Mouse (Mus musculus) cerebellum, adult 8-10 months (tissue): ENCODE measurements around the gene Fam198a.
A peak's percentile ranks its signal among the peaks of the same experiment; 100 is the strongest.
"Not testable (repeated sequence)": the region's sequence is repeated elsewhere in the genome, so short reads cannot be mapped to it uniquely, and the experiment has no call there.

Experiments
- DNase-seq: peaks from one replicate; pipeline ENCODE4 v3.0.0; 2022

The Fam198a gene

DNA sequence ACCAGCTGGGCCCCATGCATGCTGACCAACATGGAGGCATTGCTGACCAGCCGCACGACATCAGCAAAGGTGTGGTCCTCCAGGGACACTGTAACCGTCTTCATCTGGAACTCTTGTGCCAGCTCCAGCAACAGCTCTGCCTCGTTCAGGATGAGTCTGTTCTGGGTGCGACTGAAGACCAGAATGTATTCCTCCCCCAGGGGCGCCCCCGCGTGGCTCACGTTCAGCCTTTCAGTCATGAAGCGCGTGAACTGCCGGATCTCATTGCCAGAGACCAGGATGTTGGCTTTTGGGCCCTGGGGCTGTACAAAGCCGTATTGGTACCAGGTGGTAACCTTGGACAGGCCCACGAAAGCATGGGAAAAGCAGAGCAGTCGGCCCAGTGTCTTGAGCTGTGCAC lies 31.9 kb downstream of the Fam198a start:
- no peak for DNase-seq

DNA sequence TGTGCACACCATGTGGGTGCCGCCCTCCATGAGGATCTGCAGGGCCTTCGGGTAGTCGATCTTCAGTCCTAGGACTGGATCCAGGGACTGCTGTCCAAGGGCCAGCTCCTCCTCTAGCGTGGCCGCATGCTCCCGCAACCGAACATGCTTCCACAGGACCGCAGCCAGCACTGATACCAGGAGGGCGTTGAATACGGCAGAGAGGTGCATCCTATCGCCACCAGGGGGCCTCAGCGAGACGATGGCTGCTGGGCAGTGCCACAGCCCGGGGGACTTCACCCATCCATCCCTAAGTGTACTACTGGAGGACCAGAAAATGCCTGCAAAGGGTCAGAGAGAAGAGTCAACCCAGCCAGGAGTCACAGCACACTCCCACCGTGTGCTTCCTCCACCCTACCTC lies 32.7 kb downstream of the Fam198a start:
- peak; percentile 86 for DNase-seq

DNA sequence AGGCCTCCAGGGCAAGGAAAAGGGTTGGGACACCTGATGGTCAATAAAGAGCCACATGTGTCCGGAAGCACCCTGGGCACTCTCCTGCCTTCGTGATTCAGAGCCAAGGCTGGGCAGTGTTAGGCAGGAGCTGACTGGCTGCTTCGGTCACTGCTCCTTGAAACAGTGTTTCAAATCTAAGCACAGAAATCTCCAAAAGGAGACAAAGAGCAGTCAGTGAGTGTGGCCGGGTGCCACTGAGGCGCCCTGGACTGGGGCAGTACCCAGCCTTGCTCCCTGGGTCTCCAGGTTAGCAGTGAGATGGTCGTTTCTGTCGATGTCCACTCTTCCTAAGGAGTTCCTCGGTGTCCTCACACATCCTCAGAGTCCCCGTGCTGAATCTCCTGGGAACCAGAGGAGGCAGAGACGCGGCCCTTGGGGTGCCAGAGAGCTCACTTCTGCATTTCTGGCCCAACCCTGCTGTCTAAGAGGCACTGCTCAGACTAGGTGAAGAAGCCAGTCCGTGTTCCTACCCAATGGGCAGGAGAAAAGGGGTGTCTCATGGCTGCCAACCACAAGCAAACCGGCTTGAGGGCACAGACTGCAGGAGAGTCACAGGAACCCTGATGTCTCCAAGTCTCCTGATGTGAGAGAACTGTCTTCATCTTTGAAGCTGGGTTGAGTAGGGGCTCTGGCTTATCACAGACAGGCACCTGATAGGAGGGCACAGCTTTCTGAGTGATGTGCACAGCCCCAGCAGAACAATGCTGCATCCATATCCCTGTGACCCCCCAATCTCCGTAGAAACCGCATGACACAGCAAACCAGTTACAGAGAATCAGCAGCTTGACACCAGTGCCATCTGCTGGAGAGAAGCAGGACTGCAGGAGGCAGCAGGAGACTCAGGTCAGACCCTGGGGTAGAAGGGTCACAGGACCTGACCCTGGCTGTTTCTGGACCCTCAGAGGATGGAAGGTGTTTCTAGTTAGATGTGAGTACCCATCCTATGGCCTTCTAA lies 34.0 kb downstream of the Fam198a start:
- peak; percentile 77 for DNase-seq

DNA sequence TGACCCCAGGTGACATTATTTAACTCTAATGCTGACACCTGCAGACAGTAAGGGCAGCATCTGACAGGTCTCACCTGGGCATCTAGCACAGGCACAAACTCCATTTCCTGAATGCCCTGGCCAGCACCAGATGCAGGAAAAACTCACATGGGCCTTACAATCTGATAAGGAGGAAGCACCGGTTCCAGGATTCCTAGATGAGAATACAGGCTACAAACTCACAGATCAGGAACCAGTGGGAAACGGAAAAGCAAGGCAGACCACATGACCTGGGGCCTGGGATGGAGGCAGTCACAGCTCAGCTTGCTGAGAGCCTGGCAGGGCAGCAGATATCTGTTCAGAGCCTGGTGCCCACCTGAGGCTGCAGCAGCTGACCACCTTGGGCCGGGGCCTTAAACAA lies 38.1 kb downstream of the Fam198a start:
- DNase-seq: no peak

DNA sequence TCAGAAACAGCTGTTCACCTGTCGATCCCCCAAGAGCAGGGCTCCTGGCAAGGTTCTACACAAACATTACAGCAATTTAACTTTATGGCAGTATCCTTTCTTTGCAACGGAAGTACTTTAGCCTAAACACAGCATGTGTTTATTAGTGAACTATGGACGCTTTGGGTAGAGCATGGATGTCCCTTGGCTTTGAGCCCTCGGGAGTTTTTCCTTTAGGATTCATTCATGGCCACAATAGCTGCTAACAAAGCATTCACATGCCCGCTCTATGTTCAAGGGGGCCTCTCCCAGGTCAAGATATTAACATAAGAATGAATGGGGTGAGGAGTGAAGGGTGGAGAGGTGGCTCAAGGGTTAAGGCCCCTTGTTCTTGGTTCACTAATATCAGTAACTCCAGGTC lies 38.7 kb downstream of the Fam198a start:
- no peak for DNase-seq

DNA sequence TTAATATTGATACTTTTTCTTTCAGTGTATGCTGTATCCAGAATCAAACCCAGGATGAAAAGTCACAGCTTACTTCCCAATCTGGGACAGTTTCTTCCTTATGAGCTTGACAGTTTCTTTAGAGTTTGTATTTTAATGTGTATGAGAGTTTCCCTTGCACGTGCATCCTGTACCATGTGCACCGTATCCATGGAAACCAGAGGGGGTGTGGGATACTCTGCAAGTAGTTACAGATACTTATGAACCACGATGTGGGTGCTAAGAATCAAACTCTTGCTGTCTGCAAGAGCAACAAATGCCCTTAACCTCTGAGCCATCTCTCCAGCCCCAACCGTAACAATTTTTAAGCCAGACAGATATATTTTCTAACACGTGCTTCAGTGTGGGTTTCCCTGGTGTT lies 40.3 kb downstream of the Fam198a start:
- no peak for DNase-seq

DNA sequence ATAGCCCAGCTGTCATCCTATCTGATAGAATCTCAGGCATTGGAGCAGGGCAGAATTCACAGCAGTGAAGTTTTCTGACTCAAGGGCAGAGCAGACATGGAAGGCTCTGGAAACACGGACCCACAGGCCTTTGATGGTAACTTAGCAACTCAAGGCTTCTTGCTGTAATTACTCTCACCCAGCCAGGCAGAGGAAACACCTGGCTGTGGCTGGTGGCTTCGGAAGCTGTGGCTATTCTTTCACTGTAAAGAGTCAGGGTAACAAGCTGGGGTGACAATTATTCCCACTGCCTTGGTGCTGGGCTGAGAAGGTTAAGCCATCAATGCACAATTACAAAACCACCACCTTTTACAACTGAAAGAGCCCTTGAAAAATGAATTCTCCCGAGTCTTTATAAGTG lies 42.3 kb downstream of the Fam198a start:
- no peak for DNase-seq

DNA sequence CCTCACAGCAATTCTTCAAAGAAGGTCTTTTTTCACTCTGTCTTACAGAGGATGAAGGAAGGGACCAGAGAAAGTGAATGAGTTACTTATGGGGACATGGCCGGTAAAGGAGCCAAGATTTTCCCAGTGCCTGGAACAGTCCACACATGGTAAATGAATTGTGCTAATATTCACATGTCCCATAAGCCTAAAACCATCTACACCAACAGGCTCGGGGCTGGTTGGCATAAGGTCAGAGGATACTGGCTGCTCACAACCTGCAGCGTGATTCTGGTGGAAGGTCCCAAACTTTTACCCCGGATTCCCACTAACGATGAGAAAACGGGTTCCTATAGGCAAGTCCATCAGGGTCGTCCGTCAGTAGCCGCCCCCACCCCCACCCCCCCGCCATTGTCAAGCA lies 44.3 kb downstream of the Fam198a start:
- DNase-seq: no peak

DNA sequence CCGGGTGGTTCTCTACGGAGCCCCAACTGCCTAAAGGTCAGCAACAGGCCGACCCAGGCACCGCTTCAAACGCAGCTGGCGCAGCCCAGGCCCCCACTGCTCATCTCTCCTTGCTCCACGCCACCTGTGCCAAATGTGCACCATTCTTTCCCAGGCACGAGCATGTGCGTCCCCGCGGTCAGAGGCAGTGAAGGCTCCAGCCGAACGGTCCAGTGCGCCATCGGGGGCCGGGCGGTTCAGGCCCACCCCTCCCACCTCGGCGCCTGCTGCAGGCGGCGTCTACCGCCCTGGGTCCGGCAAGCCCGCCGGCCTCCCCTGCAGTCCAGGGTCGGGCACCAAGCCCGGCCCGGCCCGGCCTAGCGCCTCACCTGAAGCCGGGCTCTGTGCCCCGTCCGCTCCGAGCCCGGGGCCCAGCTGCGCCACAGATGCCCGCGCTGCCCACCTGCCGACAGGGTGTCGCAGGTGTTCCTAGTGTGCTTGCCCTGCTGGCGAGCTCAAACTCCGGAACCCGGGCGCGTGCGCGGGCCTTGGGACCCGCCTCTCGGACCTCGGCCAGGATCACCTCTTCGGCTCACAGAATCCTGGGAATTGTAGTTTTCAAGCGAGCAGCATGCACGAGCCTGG lies 44.8 kb downstream of the Fam198a start:
- peak; percentile 92 for DNase-seq

DNA sequence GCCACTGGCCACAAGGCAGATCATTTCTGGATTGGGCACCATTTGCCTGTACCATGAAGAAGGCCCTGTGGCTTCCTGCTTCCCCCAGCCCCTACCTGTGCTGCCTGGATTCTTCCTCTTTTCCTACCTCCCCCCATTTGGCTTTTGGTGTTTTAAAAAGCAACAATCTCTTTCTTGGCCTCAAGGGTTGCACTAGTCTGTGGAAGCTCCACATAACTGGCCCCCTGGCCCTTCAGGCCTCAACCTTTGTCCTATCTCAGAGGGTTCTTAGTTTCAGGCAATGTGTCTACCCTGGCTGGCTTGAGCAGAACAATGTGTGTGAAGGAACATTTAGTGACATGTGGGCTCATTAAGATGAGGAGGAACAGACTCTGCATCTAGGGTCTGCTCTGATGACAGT lies 46.2 kb downstream of the Fam198a start, which contains the start of gene Pomgnt2:
TSS of gene Pomgnt2 (minus strand) at position 101 of the 400 bp plus-strand sequence.
- DNase-seq: no peak

DNA sequence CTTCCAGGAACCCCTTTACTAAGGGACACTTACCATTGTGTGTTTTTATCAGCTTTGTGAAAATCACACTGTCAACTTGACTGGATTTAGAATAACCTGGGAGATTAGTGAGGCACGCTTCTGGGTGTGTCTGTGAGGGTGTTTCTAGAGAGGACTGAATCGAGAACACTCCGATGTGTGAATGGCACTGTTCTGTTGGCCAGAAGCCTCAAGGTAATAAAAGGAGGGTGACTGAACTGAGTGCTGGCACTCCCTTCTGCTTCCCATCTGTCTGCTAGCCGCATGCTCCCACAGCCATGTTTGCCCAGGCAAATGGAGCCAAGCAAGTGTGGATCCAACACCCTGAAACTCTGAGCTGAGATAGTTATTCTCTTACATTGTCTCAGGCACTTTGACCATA lies 47.2 kb downstream of the Fam198a start:
- no peak for DNase-seq

DNA sequence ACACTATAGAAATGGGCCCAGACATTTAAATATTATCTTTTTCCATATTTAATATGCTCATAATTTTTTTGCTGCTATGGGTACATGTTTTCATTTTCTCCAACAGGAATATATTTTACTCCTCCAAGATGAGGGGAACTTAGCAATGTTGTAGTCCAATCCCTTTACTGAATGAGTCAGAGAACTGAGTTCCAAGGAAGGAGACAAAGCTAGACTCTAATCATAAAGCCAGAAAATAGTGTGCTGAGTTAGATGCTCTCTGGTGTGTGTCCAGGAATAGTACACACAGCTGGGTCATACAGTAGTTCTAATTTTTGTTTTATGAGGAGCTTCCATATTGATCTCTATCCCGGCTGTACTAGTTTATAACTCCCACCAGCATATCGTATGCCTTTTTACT lies 55.4 kb downstream of the Fam198a start:
- no peak for DNase-seq

DNA sequence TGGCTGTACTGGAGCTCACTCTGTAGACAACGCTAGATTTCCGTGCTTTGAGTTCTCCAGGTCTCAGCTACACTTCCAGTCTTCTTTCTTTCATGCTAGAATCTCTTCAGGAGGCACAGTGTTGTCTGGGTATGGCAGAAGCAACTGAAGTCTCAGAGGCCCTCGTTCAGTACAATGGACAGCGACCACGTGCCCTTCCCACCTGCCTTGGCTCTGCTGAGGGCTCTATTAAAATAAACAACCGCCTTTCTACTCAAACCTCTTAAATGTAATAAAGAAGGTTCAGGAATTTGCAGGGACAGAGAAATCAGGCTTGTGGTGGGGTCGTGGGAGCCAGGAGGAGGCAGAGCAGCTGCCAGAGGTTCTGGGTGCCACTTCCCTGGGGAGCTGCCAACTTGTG lies 55.8 kb downstream of the Fam198a start:
- DNase-seq: no peak

DNA sequence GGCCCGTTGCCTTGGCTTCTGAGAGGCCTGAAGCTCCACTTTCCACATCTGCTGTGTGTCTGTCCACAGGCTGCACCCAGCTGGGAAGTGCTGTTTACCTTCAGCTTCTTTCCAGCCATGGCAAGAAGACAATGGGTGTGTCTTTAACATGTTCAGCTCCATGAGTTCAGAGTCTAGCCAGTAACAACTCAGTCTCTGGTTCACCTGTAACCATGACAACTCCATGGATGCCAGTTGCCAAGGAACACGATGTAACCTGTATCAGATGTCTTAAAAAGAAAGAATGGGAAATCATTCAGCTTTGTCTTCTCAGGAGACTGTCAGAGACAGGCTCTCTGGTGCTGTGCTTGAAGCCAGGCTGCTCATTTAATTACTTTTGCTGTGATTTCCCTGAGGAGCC lies 58.1 kb downstream of the Fam198a start:
- DNase-seq: no peak

DNA sequence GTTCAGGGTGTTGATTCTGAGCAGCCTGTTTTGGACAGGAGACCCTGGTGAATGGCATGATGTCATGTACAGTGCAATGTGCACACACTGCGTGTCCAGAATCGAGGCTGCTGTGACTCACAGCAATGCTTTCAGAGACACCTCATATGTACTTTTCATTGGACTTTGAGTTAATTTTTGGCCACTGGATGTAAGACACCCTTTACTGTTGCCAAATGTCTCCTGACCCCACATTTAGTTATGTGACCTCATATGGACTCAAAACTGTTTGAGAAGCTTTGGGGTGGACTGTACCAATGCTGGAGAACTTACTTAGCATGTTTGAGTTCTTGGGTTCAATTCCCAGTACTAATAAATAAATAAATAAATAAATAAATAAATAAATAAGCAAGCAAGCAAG lies 60.0 kb downstream of the Fam198a start:
- no peak for DNase-seq

DNA sequence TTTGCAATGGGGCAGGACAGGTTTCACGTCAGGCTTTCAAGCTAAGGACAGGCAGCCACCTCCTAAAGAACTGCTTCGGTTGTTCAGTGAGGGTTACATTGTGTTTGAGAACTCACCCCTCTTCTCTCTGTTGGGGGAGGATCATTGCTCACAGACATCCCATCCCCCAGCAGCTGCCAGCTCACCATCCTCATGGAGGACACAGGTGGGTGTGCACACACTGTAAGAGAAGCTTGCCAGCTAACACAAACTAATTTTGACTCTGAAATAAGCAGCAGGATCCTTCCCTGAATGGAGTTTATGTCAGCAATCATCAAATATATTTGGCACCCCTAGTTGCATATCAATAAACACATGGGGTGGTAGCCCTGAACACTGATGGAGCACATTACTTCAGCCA lies 62.0 kb downstream of the Fam198a start:
- no peak for DNase-seq

DNA sequence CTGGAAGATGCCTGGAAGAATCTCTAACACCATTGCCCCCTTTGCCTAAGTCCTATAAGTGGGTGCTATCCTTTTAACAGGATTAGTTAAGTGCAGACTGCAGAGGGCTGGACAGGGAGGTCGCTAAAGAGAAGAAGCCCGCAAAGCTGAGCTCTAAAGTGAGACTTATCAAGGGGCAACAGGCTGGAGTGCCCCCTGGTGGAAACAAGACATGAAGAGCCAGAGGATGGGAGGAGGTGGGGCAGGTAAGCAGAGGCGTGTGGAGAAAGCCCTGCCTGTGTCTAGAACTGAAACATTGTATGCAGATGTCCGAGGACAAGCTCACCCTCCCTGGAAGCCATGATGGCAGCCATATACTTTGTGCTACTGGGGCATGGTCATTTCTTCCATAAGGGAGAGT lies 62.8 kb downstream of the Fam198a start:
- DNase-seq: no peak

DNA sequence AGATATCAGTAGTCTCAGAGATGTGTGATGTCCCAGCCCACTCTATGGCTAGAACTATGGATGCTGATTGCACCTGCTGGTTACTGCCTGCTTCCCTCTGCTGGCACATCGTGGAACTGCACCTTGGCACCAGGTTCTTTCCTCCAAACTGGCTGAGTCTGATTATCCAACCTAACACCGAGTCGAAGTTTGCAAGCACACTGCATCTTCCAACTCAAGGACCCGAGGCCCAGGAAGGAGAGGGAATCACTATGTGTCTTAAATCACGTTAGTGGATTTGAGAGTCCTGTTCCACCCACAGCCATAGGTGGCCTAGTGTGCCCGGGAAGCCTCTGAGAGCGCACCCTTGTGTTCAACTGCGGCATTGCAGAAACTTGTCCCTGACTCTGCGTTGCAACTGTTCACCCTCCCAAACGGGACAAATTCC lies 63.5 kb downstream of the Fam198a start:
- peak; percentile 83 for DNase-seq

DNA sequence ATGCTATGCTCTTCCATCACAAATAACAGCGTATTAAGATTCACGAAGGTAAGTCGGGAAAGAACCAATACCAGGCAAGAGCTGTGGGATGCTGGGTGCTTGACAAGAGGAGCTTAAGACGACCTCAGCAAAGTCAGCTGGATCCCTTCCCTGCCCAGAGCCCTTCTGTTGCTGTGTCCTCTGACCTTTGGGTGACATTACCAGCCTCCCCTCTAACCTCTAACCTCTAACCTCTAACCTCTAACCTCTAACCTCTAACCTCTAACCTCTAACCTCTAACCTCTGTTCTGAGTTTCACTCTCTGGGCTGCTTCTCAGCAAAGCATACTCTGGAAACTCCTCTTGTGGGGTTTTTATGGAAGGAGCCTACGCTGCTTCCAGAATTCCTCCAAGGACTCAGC lies 67.3 kb downstream of the Fam198a start:
- DNase-seq: no peak

DNA sequence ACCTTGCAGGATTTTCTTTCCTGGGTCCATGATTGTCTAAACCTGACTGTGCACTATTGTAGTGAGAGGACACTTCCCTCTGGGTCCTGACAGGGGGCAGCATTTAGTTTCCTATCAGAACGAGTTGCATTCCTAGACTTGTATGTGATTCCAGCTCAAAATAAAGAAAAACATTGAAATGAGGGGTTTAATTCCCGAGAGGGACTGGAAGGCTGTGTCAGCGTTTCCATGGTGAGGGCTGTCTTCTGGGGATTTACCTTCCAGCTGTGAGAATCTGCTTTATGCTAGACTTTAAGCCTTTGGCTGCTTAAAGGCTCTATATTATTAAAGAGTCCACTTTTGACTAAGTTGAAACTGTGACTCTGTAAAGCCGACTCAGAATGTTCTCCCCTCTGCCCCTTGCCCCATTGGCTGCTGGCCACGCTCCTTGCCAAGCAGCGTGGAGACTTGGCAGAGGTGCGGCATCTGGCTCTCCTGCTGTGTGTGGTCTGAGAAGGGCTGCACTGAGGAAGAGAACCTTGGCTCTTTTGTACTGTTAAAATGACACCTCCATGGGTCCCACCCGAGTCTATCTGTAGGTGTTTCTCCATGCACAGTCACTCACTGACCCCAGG lies 68.1 kb downstream of the Fam198a start:
- peak; percentile 76 for DNase-seq

DNA sequence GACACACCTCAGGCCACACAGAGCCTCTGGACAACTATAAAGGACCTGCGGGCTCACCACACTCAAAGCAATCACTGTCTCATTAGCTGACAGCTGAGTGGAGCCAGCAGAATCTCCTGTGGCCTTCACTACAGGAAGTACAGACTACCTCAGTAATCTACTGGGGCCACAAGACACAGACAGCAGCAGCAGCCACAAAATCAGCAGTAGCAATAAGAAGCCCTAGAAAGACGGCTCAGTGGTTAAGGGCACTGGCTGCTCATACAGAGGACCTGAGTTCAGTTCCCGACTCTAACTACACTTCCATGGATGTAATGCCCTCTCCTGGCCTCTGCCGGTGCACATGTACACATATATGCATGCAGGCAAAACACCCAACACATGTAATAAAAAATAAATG lies 69.5 kb downstream of the Fam198a start:
- no peak for DNase-seq

DNA sequence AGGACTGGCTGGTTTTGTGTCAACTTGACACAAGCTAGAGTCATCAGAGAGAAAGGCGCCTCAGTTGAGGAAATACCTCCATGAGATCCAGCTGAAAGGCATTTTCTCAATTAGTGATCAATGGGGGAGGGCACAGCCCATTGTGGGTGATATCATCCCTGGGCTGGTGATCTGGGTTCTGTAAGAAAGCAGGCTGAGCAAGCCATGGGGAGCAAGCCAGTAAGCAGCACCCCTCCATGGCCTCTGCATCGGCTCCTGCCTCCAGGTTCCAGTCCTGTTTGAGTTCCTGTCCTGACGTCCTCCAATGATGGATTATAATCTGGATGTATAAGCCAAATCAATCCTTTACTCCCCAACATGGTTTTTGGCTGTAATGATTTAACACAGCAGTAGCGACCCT lies 70.4 kb downstream of the Fam198a start:
- DNase-seq: not testable (repeated sequence)

DNA sequence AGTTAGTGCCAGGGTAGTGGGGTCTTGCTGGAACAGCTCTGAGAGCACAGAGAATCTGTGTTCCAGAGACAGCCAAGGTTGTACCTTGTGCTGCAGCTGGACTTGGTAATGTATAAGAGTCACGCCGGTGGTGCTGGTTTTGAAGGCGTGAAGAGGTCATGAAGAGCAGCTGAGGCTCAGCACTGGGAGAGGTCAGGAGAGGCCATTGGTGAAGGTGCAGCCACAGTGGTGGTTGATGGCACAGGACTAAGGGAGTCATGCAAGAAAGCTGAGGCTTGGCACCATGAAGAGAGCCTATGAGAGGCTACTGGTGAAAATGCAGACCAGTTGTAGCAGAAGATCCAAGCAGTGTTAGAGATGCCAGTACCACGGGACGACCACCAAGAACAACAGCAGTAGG lies 70.8 kb downstream of the Fam198a start:
- no peak for DNase-seq

DNA sequence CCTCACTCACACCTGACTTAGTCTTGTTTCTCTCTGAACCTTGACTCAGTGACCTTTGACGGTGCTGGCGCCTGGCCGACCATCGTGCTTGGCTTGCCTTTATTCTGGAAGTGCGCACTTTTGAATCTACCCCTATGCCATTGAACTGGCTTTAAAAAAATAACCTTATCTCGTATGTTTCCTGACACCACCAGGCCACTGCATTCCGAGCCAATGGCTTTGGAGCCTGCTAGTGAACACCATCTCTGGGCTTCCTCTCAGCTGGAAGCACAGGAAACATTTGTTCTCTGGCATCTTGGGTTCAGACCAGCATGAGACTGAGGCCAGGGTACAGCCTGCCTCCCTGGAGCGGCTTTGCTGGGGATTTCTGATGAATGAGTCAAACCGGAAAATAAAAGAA lies 72.0 kb downstream of the Fam198a start:
- peak; percentile 79 for DNase-seq
